Mouse (Mus musculus): ENCODE results near the gene Gm49387.

GRCm38 (mm10) chr14:31572561-31573175, 68.0 kb downstream of the Gm49387 start:
- TF ChIP-seq CTCF (IDR thresholded peaks at IDR 0.05; ENCODE audit: borderline replicate concordance, extremely low read depth, insufficient read depth, insufficient read length) (no peak), POLR2A (IDR thresholded peaks at IDR 0.05; ENCODE audit: borderline replicate concordance, extremely low read depth, insufficient read depth, insufficient read length, poor library complexity, severe bottlenecking) (no peak)
